Mouse (Mus musculus) heart, adult 2 months (tissue): ENCODE results near the gene Sptlc2. TPM values are rescaled to one million over a fixed set of nuclear protein-coding genes. Genes with fewer than 3 reads are reported as not detected.

ENCODE experiments used
- DNase-seq, 2 experiments: peaks; one replicate each; pipeline ENCODE4 v3.0.0; 2021
- H3K27ac ChIP-seq: fragments of 200-600 bp; 2 replicates; pipeline ENCODE4 v1.8.1; 2022
- H3K27me3 ChIP-seq: fragments of 200-500 bp; 2 replicates; pipeline ENCODE4 v1.6.1; 2012; ENCODE audit warnings: mild to moderate bottlenecking, low read length, inconsistent platforms, mixed read lengths; ENCODE audit not compliant: control insufficient read depth, insufficient read depth
- H3K36me3 ChIP-seq: fragments of 200-500 bp; 2 replicates; pipeline ENCODE4 v1.6.1; 2012; ENCODE audit warnings: low read length, inconsistent platforms; ENCODE audit not compliant: control insufficient read depth, insufficient read depth
- H3K4me1 ChIP-seq: fragments of 200-500 bp; 2 replicates; pipeline ENCODE4 v1.6.1; 2011; ENCODE audit warnings: low read length; ENCODE audit not compliant: control insufficient read depth, insufficient read depth
- H3K4me3 ChIP-seq: fragments of 200-600 bp; 2 replicates; pipeline ENCODE4 v1.8.1; 2022
- H3K79me2 ChIP-seq: fragments of 200-500 bp; replicated peaks from 2 replicates; pipeline ENCODE4 v1.6.1; 2012; ENCODE audit warnings: mild to moderate bottlenecking, inconsistent platforms, low read length, moderate library complexity, mixed read lengths; ENCODE audit not compliant: control insufficient read depth, insufficient read depth
- H3K9ac ChIP-seq: fragments of 200-500 bp; 2 replicates; pipeline ENCODE4 v1.6.1; 2012; ENCODE audit warnings: low read depth, mild to moderate bottlenecking, control low read depth, inconsistent platforms, low read length, mixed read lengths
- CTCF ChIP-seq: fragments of 200-600 bp; IDR thresholded peaks from 2 replicates; pipeline ENCODE4 v1.8.1; 2022; ENCODE audit warnings: antibody characterized with exemption, mild to moderate bottlenecking, moderate library complexity
- EP300 ChIP-seq: fragments of 200-500 bp; IDR thresholded peaks from 2 replicates; pipeline ENCODE4 v1.6.1; 2011; ENCODE audit warnings: low read depth, low read length, control low read depth; ENCODE audit not compliant: insufficient read depth
- POLR2A ChIP-seq: fragments of 200-500 bp; IDR thresholded peaks from 2 replicates; pipeline ENCODE4 v1.6.1; 2011; ENCODE audit warnings: mild to moderate bottlenecking, low read depth, low read length, control low read depth; ENCODE audit not compliant: insufficient read depth
- WGBS: fragments of 180-500 bp; shearing (Covaris S2); methylation state at CpG from one replicate; pipeline ENCODE4 v1.1.7; 2018; 5-methylcytosine and 5-hydroxymethylcytosine counted together
- intact Hi-C: fragments of 180-260 bp; cut with DNase I; formaldehyde crosslinking; loops from one replicate; pipeline ENCODE4 v1.15.1; 2025
- polyA plus RNA-seq: library from polyadenylated mRNA; depleted of rRNA; stranded (reverse); fragments of >200 nt; gene quantifications from 2 replicates; pipeline ENCODE4 v1.2.3, GENCODE M21; 2012
- total RNA-seq, 2 experiments: library from RNA; stranded (reverse); gene quantifications; 2 replicates each; pipeline ENCODE4 v1.2.3; 2021

Gene Sptlc2
- total and polyA plus RNA-seq, 3 experiments = 5.0 to 23.1 (median 21.1) TPM

DNA sequence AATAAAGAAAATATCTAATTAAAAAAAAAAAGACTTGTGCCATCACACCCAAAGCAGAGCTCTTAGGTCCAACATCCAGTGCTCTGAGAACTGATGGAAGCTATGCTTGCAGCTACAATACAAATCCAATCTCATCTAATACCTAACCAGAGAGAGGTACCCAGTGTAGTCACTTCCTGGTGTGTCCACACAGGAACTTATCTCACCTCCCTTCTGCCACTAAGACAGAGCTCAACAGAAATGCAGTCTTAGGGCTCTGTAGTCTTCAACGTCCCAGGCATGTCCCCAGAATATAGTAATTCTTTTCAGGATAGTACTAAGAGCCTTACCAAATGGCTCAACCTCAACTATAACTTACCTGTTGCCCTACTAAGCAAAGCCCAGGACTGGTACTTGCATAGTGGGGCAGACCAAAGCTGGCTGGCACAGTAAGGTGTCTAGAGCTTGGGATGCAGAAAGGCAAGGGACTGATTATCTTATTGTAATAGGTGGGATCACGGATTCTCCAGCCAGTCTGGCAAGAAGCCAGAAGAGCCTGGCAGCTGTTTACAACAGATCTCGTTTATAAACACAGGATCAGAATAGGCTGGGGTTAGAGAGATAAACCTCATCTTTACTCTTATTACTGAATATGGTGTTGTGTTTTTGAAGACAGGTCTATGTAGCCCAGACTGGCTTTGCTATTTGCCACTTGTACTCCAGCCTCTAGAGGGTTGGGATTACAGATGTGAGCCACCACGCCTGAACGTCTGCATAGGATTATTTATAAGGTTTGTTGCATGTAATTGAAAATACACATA is 33.8 kb upstream of the Sptlc2 start:
- Histone ChIP-seq H3K79me2 (no peaks in the 10 kb centered on the region), H3K4me3 (no peak overlapping the region), H3K4me1 (no peaks in the 10 kb centered on the region), H3K27ac (no peak overlapping the region), H3K27me3 (no peaks in the 10 kb centered on the region), H3K9ac (no peak overlapping the region), H3K36me3 (no peaks in the 10 kb centered on the region)
- no peak for DNase-seq
- intact Hi-C loops = no loop called here
- TF ChIP-seq EP300 (no peak), CTCF (no peak), POLR2A (no peak)
- WGBS = 52% methylated on average over 5 of the region's 5 CpGs

- TF ChIP-seq POLR2A (no peak), EP300 (no peak), CTCF (no peak)
- Histone ChIP-seq H3K4me3 (no peak overlapping the region), H3K27ac (no peak overlapping the region), H3K79me2 (no peaks in the 10 kb centered on the region), H3K27me3 (no peaks in the 10 kb centered on the region), H3K4me1 (peaks cover 1% of the 10 kb centered on the region; the same call in 1 of the 2 replicates), H3K36me3 (no peaks in the 10 kb centered on the region), H3K9ac (no peak overlapping the region)
- intact Hi-C loops = no loop called here
- no peak for DNase-seq
- 65% methylated on average over 12 of the region's 12 CpGs for WGBS
Measured at GRCm38 (mm10) chr12:87419974-87420485, 31.9 kb upstream of the Sptlc2 start.

GRCm38 (mm10) chr12:87418921-87419320 is 30.8 kb upstream of the Sptlc2 start:
- Histone ChIP-seq H3K9ac (no peak overlapping the region), H3K79me2 (no peaks in the 10 kb centered on the region), H3K4me1 (peaks cover 1% of the 10 kb centered on the region; the same call in 1 of the 2 replicates), H3K27me3 (no peaks in the 10 kb centered on the region), H3K4me3 (no peak overlapping the region), H3K27ac (no peak overlapping the region), H3K36me3 (no peaks in the 10 kb centered on the region)
- intact Hi-C loops = no loop called here
- TF ChIP-seq POLR2A (no peak), CTCF (no peak), EP300 (no peak)
- 83% methylated on average over 5 of the region's 5 CpGs for WGBS
- no peak for DNase-seq

GRCm38 (mm10) chr12:87416690-87417089 is 28.5 kb upstream of the Sptlc2 start:
- H3K9ac ChIP-seq = no peak overlapping the region
- peaks cover 1% of the 10 kb centered on the region; the same call in 1 of the 2 replicates for H3K4me1 ChIP-seq
- WGBS = 17% methylated on average over 7 of the region's 7 CpGs
- H3K27me3 ChIP-seq = no peaks in the 10 kb centered on the region
- no peak overlapping the region for H3K27ac ChIP-seq
- intact Hi-C loops = loop anchor here (2.0 kb wide), 1 partner anchor 72 kb away; no protein-coding TSS in a partner anchor
- no peaks in the 10 kb centered on the region for H3K79me2 ChIP-seq
- H3K36me3 ChIP-seq = no peaks in the 10 kb centered on the region
- peak; percentile 60 to 62 for DNase-seq
- TF ChIP-seq CTCF (peak; percentile 89), EP300 (peak; percentile 80; the same call in 1 of the 2 replicates), POLR2A (no peak)
- H3K4me3 ChIP-seq = no peak overlapping the region

DNA sequence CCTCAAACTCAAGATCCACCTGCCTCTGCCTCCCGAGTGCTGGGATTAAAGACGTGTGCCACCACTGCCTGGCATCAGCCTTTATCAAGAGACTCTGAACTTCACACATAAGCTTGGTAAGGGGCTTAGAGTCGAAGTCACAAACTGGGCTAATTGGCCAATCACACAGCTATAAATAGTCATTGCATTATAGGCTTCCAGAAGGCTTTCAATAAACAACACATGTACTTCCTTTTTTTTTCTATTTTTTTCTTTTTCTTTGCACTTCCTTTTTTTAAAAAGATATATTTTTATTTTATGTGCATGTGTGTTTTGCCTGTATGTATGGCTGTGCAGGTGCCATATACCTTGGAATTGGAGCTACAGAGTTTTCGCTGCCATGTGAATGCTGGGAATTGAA is 27.2 kb upstream of the Sptlc2 start:
- Histone ChIP-seq H3K27ac (no peak overlapping the region), H3K9ac (no peak overlapping the region), H3K4me3 (no peak overlapping the region), H3K27me3 (no peaks in the 10 kb centered on the region), H3K36me3 (no peaks in the 10 kb centered on the region), H3K4me1 (peaks cover 1% of the 10 kb centered on the region; the same call in 1 of the 2 replicates), H3K79me2 (no peaks in the 10 kb centered on the region)
- intact Hi-C loops = no loop called here
- TF ChIP-seq CTCF (no peak), POLR2A (no peak), EP300 (no peak)
- DNase-seq = no peak
- 68% methylated on average over 4 of the region's 4 CpGs for WGBS

GRCm38 (mm10) chr12:87413179-87413790 is 25.1 kb upstream of the Sptlc2 start:
- H3K27me3 ChIP-seq = no peaks in the 10 kb centered on the region
- 0 out of 2 replicates have a peak, but pooled peaks have one; percentile 100 for TF ChIP-seq CTCF
- no peak for TF ChIP-seq EP300
- TF ChIP-seq POLR2A = no peak
- intact Hi-C loops = loop anchor here (5.0 kb wide), 1 partner anchor 146 kb away; the partner anchor contains the start of genes Ahsa1 and Vipas39
- H3K36me3 ChIP-seq = no peaks in the 10 kb centered on the region
- H3K9ac ChIP-seq = no peak overlapping the region
- peaks cover 2% of the 10 kb centered on the region for H3K4me1 ChIP-seq
- WGBS = 25% methylated on average over 4 of the region's 4 CpGs
- DNase-seq = peak; percentile 68 to 79
- H3K79me2 ChIP-seq = no peaks in the 10 kb centered on the region
- H3K27ac ChIP-seq = no peak overlapping the region
- no peak overlapping the region for H3K4me3 ChIP-seq
